Mouse (Mus musculus) testis, adult 2 months (tissue): ENCODE data around the gene Rae1. TPM values are rescaled to one million over a fixed set of nuclear protein-coding genes. Genes with fewer than 3 reads are reported as not detected.

Experiments used
- H3K27ac ChIP-seq: fragments of 200-500 bp; 2 replicates; pipeline ENCODE4 v1.5.1; 2012; ENCODE audit warnings: low read depth, low read length; ENCODE audit not compliant: control insufficient read depth, insufficient read depth
- H3K27me3 ChIP-seq: fragments of 200-500 bp; 2 replicates; pipeline ENCODE4 v1.6.1; 2012; ENCODE audit warnings: mild to moderate bottlenecking, low read length, moderate library complexity; ENCODE audit not compliant: control insufficient read depth, insufficient read depth
- H3K36me3 ChIP-seq: fragments of 200-500 bp; 2 replicates; pipeline ENCODE4 v1.6.1; 2012; ENCODE audit warnings: mild to moderate bottlenecking, low read length; ENCODE audit not compliant: control insufficient read depth, insufficient read depth
- H3K4me1 ChIP-seq: fragments of 200-500 bp; 2 replicates; pipeline ENCODE4 v1.6.1; 2012; ENCODE audit warnings: low read length; ENCODE audit not compliant: control insufficient read depth, insufficient read depth
- H3K4me3 ChIP-seq: fragments of 200-500 bp; 2 replicates; pipeline ENCODE4 v1.5.1; 2012; ENCODE audit warnings: low read depth, mild to moderate bottlenecking, low read length, moderate library complexity, mixed read lengths; ENCODE audit not compliant: control insufficient read depth
- CTCF ChIP-seq: fragments of 200-500 bp; IDR thresholded peaks from 2 replicates; pipeline ENCODE4 v1.5.1; 2012; ENCODE audit warnings: low read depth, mild to moderate bottlenecking, inconsistent platforms, low read length, moderate library complexity; ENCODE audit not compliant: control insufficient read depth, insufficient read depth, insufficient replicate concordance
- POLR2A ChIP-seq: fragments of 200-500 bp; IDR thresholded peaks from 2 replicates; pipeline ENCODE4 v1.6.1; 2012; ENCODE audit warnings: low read depth, mild to moderate bottlenecking, inconsistent platforms, low read length, moderate library complexity; ENCODE audit not compliant: control insufficient read depth
- polyA plus RNA-seq: library from polyadenylated mRNA; depleted of rRNA; stranded (reverse); fragments of >200 nt; gene quantifications from 2 replicates; pipeline ENCODE4 v1.2.3, GENCODE M21; 2012

The Rae1 gene
- polyA plus RNA-seq, 1 experiment: 77.9 TPM

GRCm38 (mm10) chr2:172976661-172977238 lies 23.2 kb upstream of the Rae1 start:
- TF ChIP-seq CTCF (no peak), POLR2A (no peak)
- no peak overlapping the region for H3K4me3 ChIP-seq
- peaks cover 5% of the 10 kb centered on the region for H3K4me1 ChIP-seq
- no peaks in the 10 kb centered on the region for H3K36me3 ChIP-seq
- no peak overlapping the region for H3K27ac ChIP-seq
- no peaks in the 10 kb centered on the region for H3K27me3 ChIP-seq

DNA sequence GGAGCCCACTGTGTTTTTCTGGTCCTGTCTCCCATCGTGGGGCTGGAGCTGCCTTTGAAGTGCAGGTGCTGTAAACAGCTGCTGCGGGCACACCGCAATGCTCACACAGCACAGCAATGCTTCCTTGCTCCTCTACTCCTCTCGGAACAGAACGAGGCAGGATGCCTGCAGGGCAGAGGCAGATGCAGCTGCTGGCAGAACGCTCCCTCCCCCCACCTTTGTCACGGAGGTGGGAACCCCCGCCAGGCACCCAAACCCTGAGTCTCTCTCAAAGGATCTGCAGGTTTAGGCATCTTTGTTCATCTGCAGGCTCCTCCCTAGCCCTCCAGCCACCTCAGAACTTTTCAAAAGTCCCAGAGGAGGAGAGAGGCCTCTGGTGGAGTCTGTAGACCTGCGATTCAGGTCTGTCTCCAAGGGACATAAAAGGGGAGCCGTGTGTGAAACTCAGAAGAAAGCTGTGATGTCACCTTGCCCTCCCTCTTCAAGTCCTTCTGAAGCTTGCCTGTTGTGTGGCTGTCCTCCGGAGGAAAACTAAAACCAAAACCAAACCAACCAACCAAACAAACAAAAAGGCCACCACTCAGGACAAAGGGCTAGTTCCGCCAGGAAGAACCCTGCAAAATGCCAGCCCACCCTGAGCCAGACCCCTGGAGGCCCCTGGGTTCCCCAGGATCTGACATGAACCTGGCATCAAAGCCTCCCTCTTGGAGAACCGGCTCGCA lies 22.3 kb upstream of the Rae1 start, which contains the start of gene Spo11:
Gene Spo11, plus strand, starts transcription at position 292 of the 722 bp plus-strand sequence.
- H3K4me3 ChIP-seq: no peak within 1 kb of the TSS
- H3K36me3 ChIP-seq: no peaks in the 10 kb centered on the region
- H3K27me3 ChIP-seq: no peaks in the 10 kb centered on the region
- no peak within 1 kb of the TSS for H3K27ac ChIP-seq
- peaks cover 5% of the 10 kb centered on the region for H3K4me1 ChIP-seq
- TF ChIP-seq POLR2A (no peak), CTCF (no peak)

- Histone ChIP-seq H3K4me1 (peaks cover 5% of the 10 kb centered on the region), H3K27ac (no peak overlapping the region), H3K27me3 (no peaks in the 10 kb centered on the region), H3K36me3 (no peaks in the 10 kb centered on the region), H3K4me3 (no peak overlapping the region)
- TF ChIP-seq POLR2A (no peak), CTCF (no peak)
These were observed 21.7 kb upstream of the Rae1 start for GRCm38 (mm10) chr2:172978131-172978633.

GRCm38 (mm10) chr2:172979666-172980345 lies 20.1 kb upstream of the Rae1 start:
- Histone ChIP-seq H3K36me3 (no peaks in the 10 kb centered on the region), H3K4me1 (peaks cover 5% of the 10 kb centered on the region), H3K27me3 (no peaks in the 10 kb centered on the region), H3K4me3 (peak overlapping the region; percentile 97), H3K27ac (peak overlapping the region; percentile 97)
- TF ChIP-seq POLR2A: peak; percentile 90
- TF ChIP-seq CTCF: 0 out of 2 replicates have a peak, but pooled peaks have one; percentile 6

DNA sequence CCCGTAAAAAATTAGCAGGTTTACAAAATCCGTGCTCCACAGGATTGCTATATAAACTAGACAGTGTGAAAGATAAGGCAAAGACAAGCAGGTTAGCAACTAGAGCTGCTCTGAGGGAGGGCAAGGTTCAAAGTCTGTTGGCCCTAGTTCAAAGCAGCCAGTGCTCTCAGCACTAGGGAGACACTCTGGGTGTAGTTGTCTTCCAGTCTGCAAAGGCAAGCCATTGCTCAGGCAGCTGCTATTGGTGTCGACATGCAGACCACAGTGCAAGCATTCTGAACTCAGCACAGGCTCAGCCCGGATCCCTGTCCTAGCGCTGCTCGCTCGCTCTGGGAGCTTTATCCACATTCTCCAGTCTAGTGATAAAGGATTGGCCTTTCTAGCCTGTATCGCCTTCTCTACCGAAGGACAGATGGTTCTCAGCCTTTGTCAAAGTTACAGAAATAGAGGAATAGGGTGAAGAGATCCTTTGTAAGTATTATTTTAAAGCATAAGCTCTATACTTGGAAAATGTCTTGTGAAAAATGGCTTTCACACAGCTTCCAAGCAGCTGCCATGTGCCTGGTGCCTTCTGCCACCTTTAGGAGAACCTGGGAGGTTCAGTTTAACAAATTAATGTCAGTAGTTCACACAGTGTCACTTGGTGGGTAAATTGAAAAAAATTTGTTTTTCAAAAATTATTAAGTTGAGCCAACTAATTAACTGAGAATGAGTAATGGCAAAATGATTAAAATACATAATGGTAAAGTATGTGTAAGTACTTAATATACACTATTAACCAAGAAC lies 16.9 kb upstream of the Rae1 start:
- Histone ChIP-seq H3K4me3 (no peak overlapping the region), H3K4me1 (peaks cover 2% of the 10 kb centered on the region), H3K27me3 (no peaks in the 10 kb centered on the region), H3K27ac (no peak overlapping the region), H3K36me3 (no peaks in the 10 kb centered on the region)
- no peak for TF ChIP-seq POLR2A
- TF ChIP-seq CTCF: no peak

DNA sequence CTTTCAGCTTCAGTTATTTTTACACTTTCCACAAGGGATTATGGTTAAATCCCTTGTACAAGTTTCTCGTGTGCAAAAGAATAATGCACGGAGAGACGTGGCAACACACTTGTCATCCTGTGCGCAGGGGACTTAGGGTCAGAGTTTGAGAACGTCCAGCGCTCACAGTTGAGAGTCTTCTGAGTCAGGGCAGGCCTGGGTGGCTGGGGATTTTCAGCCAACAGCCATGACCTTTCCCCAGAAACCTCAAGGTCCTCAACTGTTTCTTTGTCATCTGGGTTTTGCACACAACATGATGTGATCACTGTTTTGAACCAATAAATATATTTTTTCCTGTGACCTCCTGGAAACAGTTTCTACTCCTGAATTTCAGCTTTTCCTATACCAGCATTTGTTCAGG lies 9.8 kb upstream of the Rae1 start:
- H3K36me3 ChIP-seq: no peaks in the 10 kb centered on the region; the same call in 1 of the 2 replicates
- TF ChIP-seq POLR2A (no peak), CTCF (no peak)
- no peaks in the 10 kb centered on the region for H3K4me1 ChIP-seq
- no peak overlapping the region; the same call in 1 of the 2 replicates for H3K27ac ChIP-seq
- no peak overlapping the region for H3K4me3 ChIP-seq
- no peaks in the 10 kb centered on the region for H3K27me3 ChIP-seq

DNA sequence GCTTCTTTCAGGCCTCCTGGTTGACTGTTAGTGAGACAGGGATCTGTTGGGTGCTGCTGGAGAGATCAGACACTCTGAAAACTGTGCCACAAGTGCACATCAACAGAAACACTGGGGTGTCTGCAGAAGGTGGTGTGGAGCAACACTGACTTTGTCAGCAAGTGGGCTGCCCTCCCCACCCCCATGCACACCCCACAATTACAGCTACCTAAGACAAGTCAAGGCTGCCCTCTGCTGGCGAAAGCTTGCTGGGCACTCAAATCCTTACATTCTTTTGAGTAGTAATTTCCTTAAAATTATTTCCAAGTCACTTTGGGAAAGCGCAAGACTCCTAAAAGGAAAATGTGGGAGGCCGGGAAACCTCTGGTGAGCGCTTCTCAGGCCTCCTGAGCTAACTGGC lies 3.7 kb upstream of the Rae1 start:
- H3K4me3 ChIP-seq: no peak overlapping the region
- TF ChIP-seq POLR2A (no peak), CTCF (peak; percentile 62; the same call in 1 of the 2 replicates)
- H3K27ac ChIP-seq: no peak overlapping the region
- no peaks in the 10 kb centered on the region for H3K36me3 ChIP-seq
- H3K27me3 ChIP-seq: no peaks in the 10 kb centered on the region
- H3K4me1 ChIP-seq: peaks cover 9% of the 10 kb centered on the region
